Mouse (Mus musculus): Measurements from ENCODE around the gene Gpr87.
A peak's percentile ranks its signal among the peaks of the same experiment; 100 is the strongest.

The Gpr87 gene

DNA sequence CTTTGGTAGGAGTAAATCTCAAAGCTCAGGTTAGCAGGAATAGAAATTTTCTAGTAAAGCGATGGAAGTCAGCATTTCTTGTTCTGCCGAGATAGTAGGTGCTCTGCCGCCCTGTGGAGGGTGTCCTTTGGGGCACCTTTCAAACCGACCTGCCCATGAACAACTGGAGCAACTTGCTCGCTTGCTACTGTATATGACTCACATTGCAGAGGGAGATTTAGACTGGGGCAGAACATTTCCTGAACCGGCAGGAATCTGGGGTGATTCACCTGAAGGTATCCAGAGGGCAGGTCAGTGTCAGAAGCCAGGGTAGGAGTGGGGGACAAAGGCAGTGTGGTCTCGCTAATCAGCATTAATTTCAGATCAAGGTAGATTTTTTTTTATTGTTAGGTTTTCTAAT, at the start of gene Gpr87:
Gpr87 (minus strand) TSS at position 167 of the 400 bp plus-strand sequence.
- no peak for DNase-seq (ENCODE audit: low read depth, low spot score)

DNA sequence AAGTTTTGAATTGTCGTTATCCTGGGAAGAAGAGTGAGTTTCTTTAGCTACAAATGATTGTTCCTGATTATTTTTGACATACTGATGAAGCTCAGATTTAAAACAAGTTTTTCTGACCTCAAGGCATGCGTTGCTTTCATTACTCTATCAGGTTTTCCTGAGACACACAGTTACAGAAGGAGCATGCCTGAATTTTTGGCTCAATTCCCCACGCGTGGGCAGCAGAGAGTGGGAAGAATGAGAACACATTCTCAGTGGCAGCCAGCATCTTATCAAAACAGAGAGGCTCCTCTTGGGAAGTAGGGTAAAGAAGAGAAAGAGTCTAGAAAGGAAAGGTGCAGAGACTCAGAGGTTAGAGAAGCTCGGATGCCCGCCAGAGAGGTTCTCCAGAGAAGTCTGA, 48.5 kb upstream of the Gpr87 start:
- DNase-seq (ENCODE audit: low read depth, low spot score) = peak; percentile 53

DNA sequence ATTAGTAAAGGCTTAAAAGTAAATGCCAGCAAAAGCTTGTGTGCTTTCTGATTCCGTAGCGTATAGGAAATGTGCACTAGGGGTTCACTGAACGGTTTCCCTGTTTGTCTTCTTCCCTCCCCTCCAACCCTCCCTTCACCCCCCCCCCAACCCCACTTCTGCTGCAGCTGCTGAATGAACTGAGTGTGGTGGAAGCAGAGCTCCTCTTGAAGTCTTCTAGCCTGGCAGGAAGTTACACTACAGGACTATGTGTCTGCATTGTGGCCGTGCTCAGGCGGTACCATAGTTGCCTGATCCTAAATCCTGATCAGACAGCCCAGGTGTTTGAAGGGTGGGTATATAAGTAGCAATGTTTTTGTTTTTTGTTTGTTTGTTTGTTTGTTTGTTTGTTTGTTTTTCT, 40.0 kb upstream of the Gpr87 start:
- DNase-seq (ENCODE audit: low read depth, low spot score) = no peak

DNA sequence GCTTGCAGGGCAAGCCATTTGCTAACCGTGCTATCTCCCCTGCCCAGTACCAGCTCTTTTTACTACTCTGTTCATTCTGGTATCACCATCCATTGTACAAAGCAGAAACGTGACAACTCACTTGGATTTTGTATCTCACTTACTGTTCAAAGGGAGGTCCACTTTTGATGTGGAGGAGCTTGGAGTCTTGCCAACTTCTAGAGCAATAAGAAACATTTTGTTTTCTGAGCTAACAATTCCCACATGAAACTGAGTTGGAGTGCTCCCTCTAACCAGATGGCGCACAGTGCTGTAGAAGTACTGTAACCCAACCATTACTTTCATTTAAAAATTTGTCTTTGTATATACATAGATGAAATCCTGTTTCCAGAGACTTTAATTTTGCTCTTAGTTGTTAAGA, 36.0 kb upstream of the Gpr87 start:
- DNase-seq (ENCODE audit: low read depth, low spot score) = no peak

DNA sequence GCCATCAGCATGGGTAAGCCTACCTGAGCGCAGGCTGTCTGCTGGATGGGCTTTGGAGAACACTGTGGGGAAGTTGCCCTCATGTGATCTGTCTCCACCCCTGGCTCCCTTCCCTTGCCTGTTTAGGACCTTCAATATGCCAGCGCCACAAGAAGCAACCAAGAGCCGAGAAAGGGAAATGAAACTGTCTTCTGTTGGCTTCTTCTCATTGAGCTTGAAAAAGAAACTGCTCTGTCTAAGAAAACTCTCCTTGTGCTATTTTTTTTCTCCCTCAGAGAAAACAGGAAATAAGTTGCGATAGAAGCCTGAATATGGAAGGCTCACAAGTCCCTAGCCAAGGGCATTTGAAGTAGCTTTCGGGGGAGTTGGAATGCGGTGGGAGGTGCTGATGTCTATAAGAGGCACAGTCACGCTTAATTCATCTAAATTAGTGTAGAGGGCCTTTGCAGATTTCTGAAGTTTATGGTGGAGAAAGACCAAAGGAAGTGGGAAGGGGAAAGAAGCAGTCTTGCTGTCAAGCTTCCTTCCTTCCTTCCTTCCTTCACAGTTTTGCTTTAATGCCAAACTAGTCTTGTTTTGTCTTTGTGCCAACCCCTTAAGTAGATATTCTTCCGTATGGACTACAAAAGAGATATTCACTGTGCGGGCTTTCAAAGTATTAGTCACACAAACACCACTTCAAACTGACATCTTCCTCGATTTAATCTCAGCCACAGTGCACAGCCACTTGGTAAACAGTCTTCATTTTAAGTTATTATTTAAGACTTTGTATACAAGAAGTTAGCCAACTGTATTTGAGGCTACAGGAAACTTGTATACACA, 34.0 kb upstream of the Gpr87 start:
- DNase-seq (ENCODE audit: low read depth, low spot score) = peak; percentile 19

DNA sequence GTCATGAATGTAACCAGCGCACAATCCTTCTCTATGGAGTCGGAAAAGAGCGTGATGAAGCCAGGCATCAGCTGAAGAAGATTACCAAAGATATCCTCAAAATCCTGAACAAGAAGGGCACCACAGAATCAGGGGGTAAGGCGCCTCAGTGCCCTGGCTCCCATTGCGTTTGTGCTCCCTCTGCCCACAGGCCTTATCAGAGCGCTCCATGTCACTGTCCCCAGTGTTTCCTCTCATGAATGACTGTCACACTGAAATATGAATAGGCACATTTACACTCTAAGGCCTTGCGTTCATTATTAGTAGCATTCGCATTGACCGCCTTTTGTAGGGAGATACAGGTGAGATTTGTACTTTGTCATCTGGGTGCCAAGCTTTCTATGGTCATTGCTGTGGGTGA, 32.8 kb upstream of the Gpr87 start:
- DNase-seq (ENCODE audit: low read depth, low spot score) = no peak

DNA sequence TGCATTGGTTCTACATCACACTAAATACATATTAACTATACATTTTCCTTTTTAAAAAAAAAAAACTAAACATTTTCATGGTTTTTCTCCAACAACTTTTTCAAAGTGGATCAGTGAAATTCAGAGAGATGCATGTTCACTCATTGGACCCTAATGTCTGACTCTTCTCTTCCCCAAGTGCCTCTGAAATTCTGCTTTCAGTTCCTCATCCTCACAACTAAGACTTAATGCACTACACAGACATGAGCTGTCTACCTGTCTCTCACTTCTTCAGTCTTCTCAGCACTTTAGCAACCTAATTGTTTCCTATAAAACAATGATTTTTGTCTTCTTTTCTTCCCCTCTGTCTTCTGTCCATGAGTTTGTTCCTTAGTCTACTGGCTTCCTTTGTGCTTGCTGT, 30.5 kb upstream of the Gpr87 start:
- no peak for DNase-seq (ENCODE audit: low read depth, low spot score)

DNA sequence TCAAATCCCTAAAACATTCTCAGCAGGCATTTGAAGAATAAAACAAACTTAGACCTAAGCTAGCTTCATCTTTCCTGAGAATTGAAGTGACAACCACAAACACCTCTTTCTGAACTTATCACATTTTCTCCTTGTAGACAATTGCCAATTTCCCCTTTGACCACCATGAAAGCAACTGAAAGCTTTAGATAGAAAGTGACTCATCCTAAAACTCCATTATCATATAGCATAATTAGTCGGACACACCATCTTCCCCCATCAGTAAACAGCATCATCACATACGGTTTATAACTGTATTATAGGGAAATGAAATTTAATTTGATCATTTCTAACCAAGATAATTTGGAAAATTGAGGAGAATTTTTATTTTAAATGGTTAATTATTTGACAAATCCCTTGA, 27.4 kb upstream of the Gpr87 start:
- no peak for DNase-seq (ENCODE audit: low read depth, low spot score)

DNA sequence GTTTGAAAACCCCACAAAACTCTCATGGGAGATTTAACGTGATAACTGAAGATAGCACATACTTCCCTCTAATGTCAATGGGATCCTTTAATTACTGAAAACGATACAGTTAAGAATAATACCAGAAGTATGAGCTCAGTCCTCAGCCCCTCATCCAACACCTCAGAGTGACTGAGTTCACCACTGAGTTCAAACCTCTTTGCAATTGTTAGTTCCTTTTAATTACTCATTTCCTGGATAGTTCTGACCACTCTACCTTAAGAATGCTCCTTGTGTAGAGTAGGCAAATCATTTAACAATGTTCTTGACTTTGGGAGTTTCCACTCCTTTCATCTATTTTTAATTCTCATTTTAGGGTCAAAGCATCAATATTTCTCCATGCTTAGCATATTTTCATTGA, 24.4 kb upstream of the Gpr87 start:
- DNase-seq (ENCODE audit: low read depth, low spot score) = no peak

DNA sequence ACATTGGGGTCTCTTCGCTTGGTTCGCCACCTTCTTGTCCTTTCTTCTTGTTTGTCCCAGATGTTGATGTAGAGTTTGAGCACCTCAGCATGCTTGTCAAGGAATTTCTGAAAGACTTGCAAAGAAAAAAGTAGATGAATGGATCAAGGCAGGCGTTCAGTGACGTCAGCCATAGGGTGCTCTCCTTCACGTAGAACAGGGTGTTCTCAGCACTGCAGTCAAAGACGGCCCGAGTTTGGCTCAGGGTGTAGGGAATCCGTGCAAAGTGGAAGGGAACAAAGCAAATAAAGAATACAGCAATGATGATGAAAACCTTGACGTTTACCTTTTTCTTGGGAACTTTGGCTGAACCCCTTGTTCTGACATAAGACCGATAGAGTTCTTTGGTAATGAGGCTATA, 22.3 kb upstream of the Gpr87 start:
- no peak for DNase-seq (ENCODE audit: low read depth, low spot score)

DNA sequence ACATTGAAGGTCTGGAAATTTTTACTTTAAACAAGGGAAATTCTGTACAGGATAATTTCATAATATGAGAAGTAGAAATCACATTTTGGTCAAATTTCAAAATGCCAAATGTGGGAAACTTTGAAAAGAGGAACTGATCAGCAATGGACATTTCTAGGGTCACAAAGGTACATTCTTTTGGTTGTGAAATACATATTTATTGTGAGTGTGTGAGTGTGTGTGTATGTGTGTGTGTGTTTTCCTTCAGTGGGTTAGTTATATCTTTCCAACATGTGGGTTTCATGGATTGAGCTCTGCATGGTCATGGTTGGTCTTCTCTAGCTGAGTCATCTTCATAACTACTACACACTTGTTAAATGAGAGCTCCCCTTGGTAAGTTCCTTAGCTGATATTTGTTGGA, 17.5 kb upstream of the Gpr87 start:
- no peak for DNase-seq (ENCODE audit: low read depth, low spot score)

DNA sequence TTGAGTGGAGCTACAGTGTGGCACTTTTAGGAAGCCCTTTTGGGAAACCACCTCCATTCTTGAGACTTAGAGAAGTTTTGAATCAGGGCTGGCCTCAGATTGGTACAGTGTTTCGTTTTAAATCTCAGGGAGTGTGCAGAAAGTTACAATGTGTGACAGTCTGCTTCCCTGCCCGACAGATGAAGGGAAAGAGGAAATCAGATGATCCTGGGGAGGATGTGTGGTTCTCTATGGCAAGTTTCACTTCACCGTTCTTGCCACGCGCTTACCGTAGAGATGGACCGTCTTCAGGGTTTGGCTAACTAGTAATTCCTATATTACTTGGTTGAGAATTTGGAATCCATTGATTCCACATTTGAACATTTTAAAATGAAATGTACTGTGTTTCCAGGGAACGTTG, 16.9 kb upstream of the Gpr87 start:
- DNase-seq (ENCODE audit: low read depth, low spot score) = no peak

DNA sequence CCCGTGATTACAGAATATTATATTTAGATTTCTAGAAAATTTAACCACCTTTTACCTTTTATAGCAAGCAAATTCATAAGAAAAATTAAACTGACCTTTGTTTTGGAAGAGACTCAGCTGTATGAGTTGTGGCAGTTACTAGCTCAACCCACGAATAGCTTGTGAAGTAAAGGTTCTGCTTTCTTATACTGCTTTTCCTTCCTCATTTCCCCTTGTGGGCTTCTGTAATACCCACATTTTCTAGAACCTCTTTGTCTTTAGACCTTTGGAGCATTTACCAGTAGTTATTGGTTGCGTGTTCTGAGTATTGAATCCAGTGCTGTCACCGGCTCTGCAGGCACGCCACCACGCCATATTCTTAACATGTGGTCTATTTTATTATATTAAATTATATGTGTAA, 15.8 kb upstream of the Gpr87 start, which contains the start of gene P2ry13:
P2ry13 (minus strand) TSS at position 156 of the 400 bp plus-strand sequence.
- DNase-seq (ENCODE audit: low read depth, low spot score) = no peak

DNA sequence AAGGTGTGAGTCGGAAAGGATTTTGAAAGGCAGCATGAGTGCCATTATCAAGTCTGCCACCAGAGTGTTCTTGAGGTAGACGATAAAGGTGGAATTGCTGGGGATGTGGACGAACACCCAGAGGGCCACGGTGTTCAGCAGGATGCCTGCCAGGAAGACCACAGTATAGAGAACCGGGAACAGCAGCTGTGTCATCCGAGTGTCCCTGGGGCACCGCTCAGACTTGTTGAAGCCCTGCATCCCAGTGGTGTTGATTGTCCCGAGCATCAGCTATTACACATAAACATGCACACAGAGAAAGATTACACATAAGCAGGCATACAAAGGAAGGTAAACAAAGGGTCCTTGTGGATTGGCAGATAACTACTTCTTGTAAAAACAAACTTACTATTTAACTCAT, 15.2 kb upstream of the Gpr87 start:
- DNase-seq (ENCODE audit: low read depth, low spot score) = no peak

DNA sequence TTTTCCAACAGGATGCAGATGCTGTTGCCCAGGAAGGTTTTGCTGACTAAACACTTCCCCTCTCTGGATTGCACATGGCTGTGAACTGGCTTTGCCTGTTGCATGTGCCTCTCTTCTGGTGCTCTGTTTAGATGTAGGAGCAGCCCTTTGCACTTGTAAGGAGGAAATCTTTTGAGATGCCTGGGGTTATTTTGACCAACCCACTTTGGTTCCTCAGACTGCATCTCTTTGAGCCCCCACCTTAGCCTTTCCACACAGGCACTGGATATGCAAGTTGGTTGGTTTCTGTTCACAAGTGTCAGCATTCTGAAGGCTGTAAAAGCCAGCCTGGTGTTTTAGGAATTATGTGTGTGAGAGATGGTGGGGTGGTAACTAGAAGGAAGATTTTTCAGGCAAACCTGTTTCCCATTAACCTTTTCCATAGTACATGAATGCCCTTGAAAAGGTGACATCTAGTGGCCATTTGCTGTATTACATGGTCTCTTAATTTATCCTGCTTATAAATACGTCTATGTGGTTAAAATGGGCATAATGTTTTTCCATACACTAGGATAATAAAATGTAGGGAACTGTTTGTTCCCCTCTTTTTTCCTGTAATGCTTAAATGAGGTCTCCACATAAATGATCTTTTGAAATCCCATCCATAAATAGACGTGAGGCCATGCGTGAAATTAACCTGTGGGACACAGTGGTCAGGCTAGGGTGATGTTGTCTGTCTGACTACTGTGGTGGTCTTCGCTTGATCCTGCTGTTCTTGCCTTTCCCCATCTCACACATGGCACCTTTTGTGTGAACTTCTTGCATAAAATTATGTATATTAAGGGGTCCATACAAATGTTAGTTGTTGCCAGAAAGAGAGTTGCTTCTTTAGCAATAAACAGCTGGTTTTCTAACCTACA, 14.0 kb upstream of the Gpr87 start:
- peak; percentile 94 for DNase-seq (ENCODE audit: low read depth, low spot score)

DNA sequence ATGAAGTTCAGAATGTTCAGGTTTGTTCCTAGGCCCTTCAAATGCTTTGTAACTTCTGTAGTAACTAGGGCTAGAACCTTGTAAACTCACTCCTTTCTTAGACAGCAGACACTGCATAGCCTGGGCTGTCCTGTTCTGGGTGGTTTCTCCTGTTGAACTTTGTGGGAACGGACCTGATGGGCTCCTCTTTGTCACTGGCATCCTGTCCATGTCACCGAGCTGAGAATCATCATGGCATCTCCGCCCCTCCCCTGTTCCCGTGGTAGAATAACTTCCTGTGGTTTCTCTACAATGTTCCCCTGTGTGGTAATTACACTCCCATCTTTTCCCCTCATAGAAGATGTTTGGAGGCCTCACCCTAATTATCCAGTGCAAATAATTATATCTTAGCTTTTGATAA, 11.0 kb upstream of the Gpr87 start:
- no peak for DNase-seq (ENCODE audit: low read depth, low spot score)

DNA sequence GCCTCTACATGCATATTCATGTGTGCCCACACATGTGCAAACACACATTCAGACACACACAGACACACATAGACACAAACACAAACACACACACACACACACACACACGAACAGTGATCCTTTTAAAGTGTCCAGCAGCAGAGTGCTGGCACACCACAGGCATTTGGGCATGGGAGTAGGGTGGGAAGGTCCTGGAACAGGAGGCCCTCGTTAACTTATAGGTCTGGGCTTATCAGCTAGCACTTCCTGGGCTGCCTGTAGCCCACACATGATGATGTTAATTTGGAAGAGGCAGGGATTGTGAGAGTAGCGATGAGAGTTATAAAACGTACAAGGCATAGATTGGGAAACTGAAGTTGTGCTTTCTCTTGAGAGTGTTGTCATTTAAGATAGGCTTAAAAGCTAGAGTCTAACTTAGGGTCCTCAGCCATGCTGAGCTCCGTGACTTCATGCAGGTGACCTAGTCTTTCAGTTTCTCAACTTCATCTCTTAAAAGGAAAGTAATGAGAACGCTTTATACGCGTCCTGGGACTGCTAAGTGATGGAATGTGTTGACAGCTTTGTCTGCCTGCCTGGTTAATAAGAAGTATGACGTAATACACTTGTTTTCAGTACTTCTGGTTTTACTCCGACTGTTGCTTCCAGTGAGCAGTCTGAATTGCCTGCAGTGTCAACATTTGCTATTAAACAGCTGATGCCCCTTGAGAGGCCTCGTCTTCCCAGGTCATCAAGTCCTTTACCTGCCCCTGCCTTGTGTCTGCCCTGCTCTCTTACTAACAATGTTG, 10.0 kb upstream of the Gpr87 start:
- DNase-seq (ENCODE audit: low read depth, low spot score) = peak; percentile 63

DNA sequence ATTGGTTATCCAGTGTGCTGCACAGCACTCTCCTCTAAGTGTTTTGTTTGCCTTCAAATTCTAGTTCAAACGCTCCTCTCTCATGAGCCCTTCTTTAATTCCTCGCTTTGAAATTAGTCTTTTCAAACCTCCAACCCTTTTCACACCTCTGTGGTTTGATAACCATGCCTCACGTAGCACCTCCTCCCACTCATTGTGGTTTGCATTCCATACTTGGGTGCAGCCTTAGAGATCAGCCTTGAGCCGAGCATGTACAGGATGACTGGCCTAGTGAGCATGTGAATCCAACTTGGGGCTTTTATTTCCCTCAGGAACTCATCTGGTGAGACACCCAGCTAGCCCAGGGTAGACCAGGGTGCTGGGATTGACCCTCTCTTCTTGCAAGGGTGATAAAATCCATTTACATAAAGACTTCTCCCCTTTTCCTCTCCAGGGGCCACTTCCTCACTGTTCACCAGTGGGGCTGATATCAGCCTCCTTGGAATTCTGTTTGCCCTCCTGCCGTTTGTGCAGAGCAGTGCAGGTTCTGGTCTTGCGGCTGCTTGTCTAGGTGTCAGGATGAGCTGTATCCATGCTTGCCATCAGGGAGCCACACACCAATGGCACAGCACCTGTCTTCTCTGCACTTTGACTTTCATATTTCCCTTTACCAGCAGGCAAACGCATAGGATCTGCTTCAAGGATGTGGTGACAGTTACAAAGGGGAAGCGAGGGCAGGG, 9.1 kb upstream of the Gpr87 start:
- peak; percentile 70 for DNase-seq (ENCODE audit: low read depth, low spot score)

DNA sequence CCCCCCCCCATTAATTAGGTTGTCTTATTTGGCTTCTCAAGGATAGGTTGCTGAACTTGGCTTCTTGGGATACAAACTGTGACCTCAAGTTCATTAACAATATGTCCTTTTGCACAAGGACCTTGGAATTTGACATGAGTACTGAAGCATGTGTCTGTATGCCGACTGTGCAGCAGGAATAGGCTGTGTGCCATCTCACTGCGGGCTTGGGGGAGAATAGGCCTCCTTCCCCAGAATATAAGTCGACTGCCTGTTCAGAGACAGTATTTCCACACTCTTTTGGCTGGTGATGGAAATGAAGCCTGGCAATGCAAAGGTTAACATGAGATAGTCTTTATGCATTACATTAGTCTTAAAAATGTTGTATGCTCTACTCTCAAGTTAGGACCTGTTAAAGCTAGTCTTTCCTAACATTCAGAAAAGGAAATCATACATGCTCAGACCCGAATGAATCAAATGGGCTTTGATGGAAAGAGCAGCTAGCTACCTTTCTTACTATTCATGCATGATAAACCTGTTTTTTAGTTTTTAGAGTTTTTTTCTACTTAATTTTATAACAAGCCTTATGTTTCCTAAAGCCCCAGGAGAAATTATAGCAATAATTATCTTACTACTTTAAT, 2.5 kb upstream of the Gpr87 start:
- no peak for DNase-seq (ENCODE audit: low read depth, low spot score)

DNA sequence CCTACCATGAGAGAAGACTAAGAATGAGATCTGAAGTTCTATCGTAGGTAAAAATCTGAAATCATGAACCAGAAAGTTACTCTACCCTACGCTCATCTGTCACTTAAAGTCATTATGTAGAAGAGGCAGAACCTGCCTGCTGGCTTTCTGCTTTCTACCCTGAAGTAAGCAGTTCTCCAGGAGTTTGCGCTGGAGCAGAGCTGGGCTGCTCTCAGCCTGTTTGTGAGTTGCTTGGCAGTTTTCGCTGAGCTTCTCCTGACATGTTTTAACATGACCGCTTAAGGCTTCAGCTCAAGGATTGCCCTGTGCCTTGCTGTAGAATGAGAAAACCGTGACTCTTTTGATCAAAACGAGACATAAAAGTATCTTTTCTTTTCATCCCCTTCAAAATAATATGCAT, 805 bp downstream of the Gpr87 start:
- no peak for DNase-seq (ENCODE audit: low read depth, low spot score)

DNA sequence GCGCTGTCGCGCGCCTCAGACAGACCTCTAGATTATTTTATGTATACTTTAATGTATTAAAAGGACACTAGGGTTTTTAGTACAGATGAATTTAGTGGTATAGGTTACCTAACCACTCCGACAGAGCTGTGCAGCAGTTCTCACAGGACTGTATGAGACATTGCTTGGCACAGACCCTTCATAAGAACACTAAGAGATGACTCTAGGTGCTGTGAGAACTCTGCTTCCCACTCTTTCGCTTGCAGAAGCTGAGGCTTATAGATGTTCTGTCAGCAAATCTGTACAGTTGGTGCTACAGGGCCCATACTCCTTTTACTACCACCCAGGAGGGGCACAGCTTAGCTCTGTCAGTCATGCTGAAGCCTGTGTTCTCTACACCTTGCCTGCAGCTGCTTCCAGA, 3.2 kb downstream of the Gpr87 start:
- DNase-seq (ENCODE audit: low read depth, low spot score) = no peak
